Mouse (Mus musculus) splenic B cell, adult 2 months (primary cell): ENCODE results near the gene Slc4a5.
"Not testable (repeated sequence)": the region's sequence is repeated elsewhere in the genome, so short reads cannot be mapped to it uniquely, and the experiment has no call there.

Experiments used
- DNase-seq: peaks from one replicate; pipeline ENCODE4 v3.0.0-alpha.2; 2011; ENCODE audit warnings: low read depth, low spot score
- H3K27me3 ChIP-seq: 2 replicates; pipeline ENCODE4 v1.6.1; 2012; ENCODE audit warnings: mild to moderate bottlenecking, low read length, moderate library complexity, mixed read lengths; ENCODE audit not compliant: control insufficient read depth, poor library complexity, insufficient read depth, severe bottlenecking
- H3K36me3 ChIP-seq: 2 replicates; pipeline ENCODE4 v1.6.1; 2012; ENCODE audit warnings: mild to moderate bottlenecking, low read length, moderate library complexity, mixed read lengths; ENCODE audit not compliant: control insufficient read depth, poor library complexity, insufficient read depth, severe bottlenecking

Slc4a5 gene

GRCm38 (mm10) chr6:83345285-83345684 lies 125.7 kb downstream of the Slc4a5 start:
- DNase-seq, H3K27me3 ChIP-seq: not testable (repeated sequence)

DNA sequence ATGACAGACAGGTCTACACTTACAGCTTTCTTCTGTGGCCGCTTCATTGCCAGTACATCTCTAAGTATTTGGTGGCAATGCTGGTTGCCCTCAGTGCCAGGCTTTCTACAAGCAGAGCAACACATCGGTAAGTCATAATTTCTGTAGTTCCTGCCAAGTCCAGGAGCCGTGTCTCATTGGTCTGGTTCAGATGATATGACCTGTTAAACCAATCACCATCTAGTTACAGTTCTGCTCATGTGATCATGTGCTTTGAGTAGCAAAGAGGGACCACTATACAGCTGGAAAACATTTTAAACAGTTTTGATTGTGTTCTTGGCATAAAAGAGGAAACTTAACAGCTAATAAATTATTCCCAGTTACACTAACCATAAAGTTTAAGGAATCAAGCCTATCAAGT lies 128.3 kb downstream of the Slc4a5 start:
- Histone ChIP-seq H3K27me3 (no peaks in the 10 kb centered on the region), H3K36me3 (peaks cover 2% of the 10 kb centered on the region; the same call in 1 of the 2 replicates)
- DNase-seq, result no peak

More at GRCm38 (mm10) chr6:83345285-83345684, 125.7 kb downstream of the Slc4a5 start:
- not testable (repeated sequence) for H3K36me3 ChIP-seq

GRCm38 (mm10) chr6:83348873-83349272 lies 129.2 kb downstream of the Slc4a5 start, which contains the start of gene Bola3:
TSS of gene Bola3 (plus strand) at chr6:83349147.
- Histone ChIP-seq H3K36me3 (0 out of 2 replicates have a peak, but pooled peaks cover 2% of the 10 kb centered on the region), H3K27me3 (no peaks in the 10 kb centered on the region)
- no peak for DNase-seq

GRCm38 (mm10) chr6:83349274-83349958 lies 129.8 kb downstream of the Slc4a5 start:
- DNase-seq, result peak; percentile 91

DNA sequence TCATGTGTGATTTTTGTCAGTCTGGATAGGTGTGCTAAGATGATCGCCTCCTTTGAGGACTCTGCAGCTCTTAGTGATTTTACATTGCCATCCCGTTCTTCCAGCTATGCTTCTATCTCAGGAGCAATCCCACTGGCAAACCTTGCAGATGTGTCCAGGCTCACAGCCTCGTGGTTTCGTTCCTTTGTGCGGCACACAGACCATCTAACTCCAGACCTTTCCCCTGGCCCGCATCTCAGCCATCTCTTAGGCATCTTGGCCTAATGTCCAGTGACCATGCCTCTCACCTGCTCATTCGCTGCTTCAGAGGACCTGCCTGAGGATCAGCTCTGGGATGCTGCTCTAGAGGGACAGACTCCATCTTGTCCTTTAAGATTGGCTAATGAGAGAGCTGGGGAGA lies 130.5 kb downstream of the Slc4a5 start:
- Histone ChIP-seq H3K36me3 (0 out of 2 replicates have a peak, but pooled peaks cover 3% of the 10 kb centered on the region), H3K27me3 (no peaks in the 10 kb centered on the region)
- DNase-seq, result no peak

More at GRCm38 (mm10) chr6:83349274-83349958, 129.8 kb downstream of the Slc4a5 start:
- H3K27me3 ChIP-seq, result no peaks in the 10 kb centered on the region
- H3K36me3 ChIP-seq, result 0 out of 2 replicates have a peak, but pooled peaks cover 3% of the 10 kb centered on the region

DNA sequence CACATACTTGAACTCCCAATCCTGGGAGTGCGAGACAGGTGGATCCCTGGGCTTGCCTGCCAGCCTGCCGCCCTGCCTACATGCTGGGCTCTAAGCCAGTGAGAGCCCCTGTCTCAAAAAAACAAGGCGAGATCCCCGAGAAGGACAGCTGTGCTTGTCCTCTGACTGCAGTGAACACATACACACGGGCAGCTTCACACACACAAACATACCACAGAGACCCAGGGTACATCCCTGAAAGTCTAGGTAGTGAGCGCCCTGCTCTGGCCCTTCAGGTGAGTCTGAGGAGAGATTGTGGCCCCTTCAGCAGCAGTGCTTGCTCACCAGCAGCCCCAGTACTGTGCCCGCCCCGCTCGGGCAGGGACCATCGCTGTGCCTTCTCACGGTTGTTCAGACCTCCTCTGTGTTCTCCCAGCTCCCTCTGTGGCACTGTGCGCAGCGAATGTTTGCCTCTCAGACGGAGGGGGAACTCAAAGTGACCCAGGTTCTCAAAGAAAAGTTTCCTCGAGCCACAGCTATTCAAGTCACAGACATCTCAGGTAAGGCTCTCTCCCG lies 131.3 kb downstream of the Slc4a5 start:
- DNase-seq, result no peak
- no peaks in the 10 kb centered on the region for H3K27me3 ChIP-seq

DNA sequence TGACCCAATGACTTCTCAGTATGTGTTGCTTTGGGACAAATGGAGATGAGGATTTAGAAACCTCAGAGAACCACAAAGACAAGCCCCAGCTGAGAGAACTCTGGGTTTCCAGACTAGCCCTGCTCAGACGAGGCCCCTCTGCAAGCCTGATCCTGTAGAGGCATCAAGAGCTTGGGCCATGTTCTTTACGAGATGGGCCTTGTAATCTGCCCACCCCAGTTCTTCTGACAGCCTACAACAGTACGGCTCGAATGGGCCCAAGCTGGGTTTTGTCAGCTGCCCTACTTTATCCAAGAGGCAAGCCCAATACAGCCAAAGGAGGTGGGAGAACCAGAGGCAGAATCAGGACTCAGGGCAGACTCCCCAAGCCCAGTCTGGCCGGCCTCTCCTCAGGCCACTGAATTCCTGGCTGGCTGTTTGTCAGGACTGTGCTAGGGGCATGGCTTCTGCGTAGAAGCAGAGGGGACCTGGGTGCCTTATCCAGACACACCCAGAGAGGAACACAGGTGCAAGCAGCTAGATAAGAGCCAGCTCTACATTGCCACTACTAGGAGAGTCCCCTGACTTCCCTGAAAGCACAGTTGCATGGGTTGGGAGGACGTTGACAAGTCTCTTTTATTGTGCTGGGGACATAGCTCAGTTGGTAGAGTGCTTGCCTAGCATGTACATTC lies 132.0 kb downstream of the Slc4a5 start:
- Histone ChIP-seq H3K36me3 (0 out of 2 replicates have a peak, but pooled peaks cover 3% of the 10 kb centered on the region), H3K27me3 (no peaks in the 10 kb centered on the region)
- DNase-seq, result no peak

More for the DNA sequence above, 131.3 kb downstream of the Slc4a5 start:
- 0 out of 2 replicates have a peak, but pooled peaks cover 3% of the 10 kb centered on the region for H3K36me3 ChIP-seq

DNA sequence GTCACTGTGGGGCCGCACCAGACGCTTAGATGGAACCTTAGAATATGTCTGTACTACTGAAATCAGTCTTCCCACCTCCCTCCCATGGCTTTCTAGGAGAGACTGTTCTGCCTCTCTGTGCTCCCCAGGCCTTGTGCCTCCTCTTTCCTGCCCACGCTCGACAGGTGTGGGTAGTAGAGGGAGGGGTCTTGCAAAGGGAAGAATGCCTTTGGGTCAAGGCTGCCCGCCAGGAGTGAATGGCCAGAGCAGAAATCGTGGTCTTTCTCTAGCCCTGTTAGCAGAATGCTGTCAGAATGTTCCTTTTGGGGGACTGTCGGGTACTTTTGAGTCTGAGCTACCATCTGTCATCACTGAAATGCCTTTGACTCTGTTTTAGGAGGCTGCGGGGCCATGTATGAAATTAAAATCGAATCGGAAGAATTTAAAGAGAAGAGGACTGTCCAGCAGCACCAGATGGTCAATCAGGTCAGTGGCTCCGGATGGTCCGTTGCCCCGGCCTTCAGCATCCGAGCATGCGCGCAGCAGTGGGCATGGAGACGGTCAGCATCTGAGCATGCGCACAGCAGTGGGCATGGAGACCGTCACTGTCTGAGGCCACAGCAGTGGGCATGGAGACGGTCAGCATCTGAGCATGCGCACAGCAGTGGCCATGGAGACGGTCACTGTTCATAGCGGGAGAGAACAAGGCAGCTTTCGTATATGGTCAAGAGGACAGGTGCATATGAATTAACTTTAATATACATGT lies 133.2 kb downstream of the Slc4a5 start:
- no peak for DNase-seq
- Histone ChIP-seq H3K36me3 (0 out of 2 replicates have a peak, but pooled peaks cover 3% of the 10 kb centered on the region), H3K27me3 (no peaks in the 10 kb centered on the region)
